Mouse (Mus musculus) lung, postnatal 0 days (tissue): ENCODE measurements around the gene Hip1.

Experiments used
- CTCF ChIP-seq: IDR thresholded peaks from 2 replicates; pipeline ENCODE4 v1.5.1; 2016; ENCODE audit warnings: antibody characterized with exemption, mild to moderate bottlenecking
- EP300 ChIP-seq: IDR thresholded peaks from 2 replicates; pipeline ENCODE4 v1.6.1; 2016; ENCODE audit warnings: antibody characterized with exemption, mild to moderate bottlenecking, control low read depth

DNA sequence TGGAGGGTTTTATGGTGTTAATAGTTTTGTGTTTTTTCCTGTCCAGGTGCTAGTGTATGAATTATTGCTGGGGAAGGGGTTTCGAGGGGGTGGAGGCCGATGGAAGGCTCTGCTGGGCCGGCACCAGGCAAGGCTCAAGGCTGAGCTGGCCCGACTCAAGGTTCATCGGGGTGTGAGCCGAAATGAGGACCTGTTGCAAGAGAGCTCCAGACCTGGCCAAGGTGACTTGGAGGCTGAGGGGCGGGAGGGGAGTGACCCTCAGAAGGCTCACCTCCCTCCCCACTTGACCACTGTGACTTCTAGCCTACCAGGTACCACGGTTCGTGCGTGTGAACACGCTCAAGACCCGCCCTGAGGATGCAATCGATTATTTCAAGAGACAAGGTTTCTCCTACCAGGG, 173.7 kb downstream of the Hip1 start:
- TF ChIP-seq CTCF (no peak), EP300 (no peak)
